Mouse (Mus musculus) spleen, adult 12 weeks (tissue): ENCODE data around the gene Rbm8a.
"Not testable (repeated sequence)": the region's sequence is repeated elsewhere in the genome, so short reads cannot be mapped to it uniquely, and the experiment has no call there.

Source experiments
- DNase-seq: peaks from one replicate; pipeline ENCODE4 v3.0.0; 2022; ENCODE audit warnings: low spot score

Rbm8a gene

GRCm38 (mm10) chr3:96606007-96606406 lies 23.7 kb upstream of the Rbm8a start:
- not testable (repeated sequence) for DNase-seq

GRCm38 (mm10) chr3:96606618-96607017 lies 23.1 kb upstream of the Rbm8a start:
- DNase-seq = no peak

- no peak for DNase-seq
These were observed 11.8 kb upstream of the Rbm8a start for GRCm38 (mm10) chr3:96617941-96618340.

- no peak for DNase-seq
These were observed 6.5 kb upstream of the Rbm8a start for GRCm38 (mm10) chr3:96623201-96623600.

GRCm38 (mm10) chr3:96632058-96632457 lies 2.3 kb downstream of the Rbm8a start:
- no peak for DNase-seq

- DNase-seq = no peak
These were observed 4.3 kb downstream of the Rbm8a start for GRCm38 (mm10) chr3:96634015-96634414.

GRCm38 (mm10) chr3:96634928-96635879 lies 5.5 kb downstream of the Rbm8a start, which contains the start of the genes Pex11b and Gm42957:
Pex11b (plus strand) TSS chr3:96635376.
Gm42957 (plus strand) TSS chr3:96635474.
- peak; percentile 70 for DNase-seq

- no peak for DNase-seq
These were observed 6.2 kb downstream of the Rbm8a start for GRCm38 (mm10) chr3:96635906-96636305.

GRCm38 (mm10) chr3:96636448-96636847 lies 6.7 kb downstream of the Rbm8a start:
- DNase-seq = no peak

GRCm38 (mm10) chr3:96639219-96639618 lies 9.5 kb downstream of the Rbm8a start:
- DNase-seq = peak; percentile 64

- no peak for DNase-seq
These were observed 15.4 kb downstream of the Rbm8a start, which contains the start of gene Itga10 for GRCm38 (mm10) chr3:96645018-96645649. Itga10 (plus strand) TSS chr3:96645584.

GRCm38 (mm10) chr3:96647365-96647764 lies 17.6 kb downstream of the Rbm8a start:
- DNase-seq = no peak

- no peak for DNase-seq
These were observed 31.2 kb downstream of the Rbm8a start for GRCm38 (mm10) chr3:96660901-96661300.

GRCm38 (mm10) chr3:96662731-96663316 lies 33.1 kb downstream of the Rbm8a start:
- DNase-seq = no peak

GRCm38 (mm10) chr3:96663432-96664239 lies 33.9 kb downstream of the Rbm8a start:
- DNase-seq = peak; percentile 33

GRCm38 (mm10) chr3:96665732-96666363 lies 36.1 kb downstream of the Rbm8a start:
- not testable (repeated sequence) for DNase-seq

- DNase-seq = no peak
These were observed 37.2 kb downstream of the Rbm8a start for GRCm38 (mm10) chr3:96666916-96667315.

- no peak for DNase-seq
These were observed 37.6 kb downstream of the Rbm8a start for GRCm38 (mm10) chr3:96667316-96667715.

- DNase-seq = no peak
These were observed 38.8 kb downstream of the Rbm8a start for GRCm38 (mm10) chr3:96668424-96669067.

GRCm38 (mm10) chr3:96669727-96670468 lies 40.2 kb downstream of the Rbm8a start, which contains the start of gene Ankrd35:
Ankrd35 (plus strand) TSS chr3:96670131.
- peak; percentile 56 for DNase-seq
